Mouse (Mus musculus) natural killer cell, adult 2 months (primary cell): ENCODE results near the gene Foxl1.
"Not testable (repeated sequence)": the region's sequence is repeated elsewhere in the genome, so short reads cannot be mapped to it uniquely, and the experiment has no call there.

ENCODE experiments used
- DNase-seq, 2 experiments: peaks; one replicate each; pipeline ENCODE4 v3.0.0; 2022; ENCODE audit warnings: low spot score in 2 of 2

Gene Foxl1

GRCm38 (mm10) chr8:121124547-121125239 is 3.0 kb upstream of the Foxl1 start:
- no peak for DNase-seq

GRCm38 (mm10) chr8:121125311-121125876 is 2.3 kb upstream of the Foxl1 start:
- DNase-seq: no peak

- DNase-seq: no peak
Measured at GRCm38 (mm10) chr8:121126191-121126590, 1.5 kb upstream of the Foxl1 start.

- DNase-seq: no peak
Measured at GRCm38 (mm10) chr8:121126694-121127093, 1.0 kb upstream of the Foxl1 start.

GRCm38 (mm10) chr8:121127291-121127701 is 444 bp upstream of the Foxl1 start:
- no peak for DNase-seq

- no peak for DNase-seq
Measured at GRCm38 (mm10) chr8:121128531-121129264, 958 bp downstream of the Foxl1 start.

- no peak for DNase-seq
Measured at GRCm38 (mm10) chr8:121129265-121129940, 1.7 kb downstream of the Foxl1 start.

GRCm38 (mm10) chr8:121130522-121130921 is 2.8 kb downstream of the Foxl1 start:
- no peak for DNase-seq

GRCm38 (mm10) chr8:121132961-121133513 is 5.3 kb downstream of the Foxl1 start:
- DNase-seq: no peak

- no peak for DNase-seq
Measured at GRCm38 (mm10) chr8:121134102-121134501, 6.4 kb downstream of the Foxl1 start.

GRCm38 (mm10) chr8:121134512-121134911 is 6.8 kb downstream of the Foxl1 start:
- DNase-seq: no peak

- DNase-seq: no peak
Measured at GRCm38 (mm10) chr8:121136856-121137255, 9.1 kb downstream of the Foxl1 start.

- not testable (repeated sequence) for DNase-seq
Measured at GRCm38 (mm10) chr8:121145457-121146134, 17.9 kb downstream of the Foxl1 start.

GRCm38 (mm10) chr8:121148573-121149083 is 20.9 kb downstream of the Foxl1 start:
- DNase-seq: no peak

- no peak for DNase-seq
Measured at GRCm38 (mm10) chr8:121152394-121152793, 24.7 kb downstream of the Foxl1 start.

- DNase-seq: no peak
Measured at GRCm38 (mm10) chr8:121156990-121157491, 29.3 kb downstream of the Foxl1 start.

- no peak for DNase-seq
Measured at GRCm38 (mm10) chr8:121158812-121159211, 31.1 kb downstream of the Foxl1 start.

GRCm38 (mm10) chr8:121161437-121161836 is 33.7 kb downstream of the Foxl1 start:
- no peak for DNase-seq

- no peak for DNase-seq
Measured at GRCm38 (mm10) chr8:121162413-121162812, 34.7 kb downstream of the Foxl1 start.

GRCm38 (mm10) chr8:121162906-121163695 is 35.4 kb downstream of the Foxl1 start:
- DNase-seq: no peak
